Mouse (Mus musculus) adrenal gland, postnatal 14 days (tissue): ENCODE measurements around the gene Gm13889. TPM values are rescaled to one million over a fixed set of nuclear protein-coding genes. Genes with fewer than 3 reads are reported as not detected.

Experiments used
- DNase-seq: peaks from one replicate; pipeline ENCODE4 v3.0.0; 2021; ENCODE audit warnings: mixed read lengths
- long read RNA-seq, 2 experiments: library from polyadenylated mRNA; stranded (forward); transcript quantifications; one replicate each; pipeline ENCODE4 v2.0.0; 2021
- total RNA-seq: library from RNA; stranded (reverse); gene quantifications from 2 replicates; pipeline ENCODE4 v1.2.3, GENCODE M21; 2021

The Gm13889 gene
- total RNA-seq: 29.6 and 43.3 TPM in 2 replicates
- long read RNA-seq, experiment 1, transcript Gm13889-201 (1 exons, 1,386 nt): major isoform, 35 of 35 reads
- long read RNA-seq, experiment 1, partial matches to known transcripts: 0 of 35 reads
- long read RNA-seq, experiment 1, other reads (novel, unspliced or antisense): 0 of 35 reads
- long read RNA-seq, experiment 2, transcript Gm13889-201 (1 exons, 1,386 nt): major isoform, 58 of 58 reads
- long read RNA-seq, experiment 2, partial matches to known transcripts: 0 of 58 reads
- long read RNA-seq, experiment 2, other reads (novel, unspliced or antisense): 0 of 58 reads

DNA sequence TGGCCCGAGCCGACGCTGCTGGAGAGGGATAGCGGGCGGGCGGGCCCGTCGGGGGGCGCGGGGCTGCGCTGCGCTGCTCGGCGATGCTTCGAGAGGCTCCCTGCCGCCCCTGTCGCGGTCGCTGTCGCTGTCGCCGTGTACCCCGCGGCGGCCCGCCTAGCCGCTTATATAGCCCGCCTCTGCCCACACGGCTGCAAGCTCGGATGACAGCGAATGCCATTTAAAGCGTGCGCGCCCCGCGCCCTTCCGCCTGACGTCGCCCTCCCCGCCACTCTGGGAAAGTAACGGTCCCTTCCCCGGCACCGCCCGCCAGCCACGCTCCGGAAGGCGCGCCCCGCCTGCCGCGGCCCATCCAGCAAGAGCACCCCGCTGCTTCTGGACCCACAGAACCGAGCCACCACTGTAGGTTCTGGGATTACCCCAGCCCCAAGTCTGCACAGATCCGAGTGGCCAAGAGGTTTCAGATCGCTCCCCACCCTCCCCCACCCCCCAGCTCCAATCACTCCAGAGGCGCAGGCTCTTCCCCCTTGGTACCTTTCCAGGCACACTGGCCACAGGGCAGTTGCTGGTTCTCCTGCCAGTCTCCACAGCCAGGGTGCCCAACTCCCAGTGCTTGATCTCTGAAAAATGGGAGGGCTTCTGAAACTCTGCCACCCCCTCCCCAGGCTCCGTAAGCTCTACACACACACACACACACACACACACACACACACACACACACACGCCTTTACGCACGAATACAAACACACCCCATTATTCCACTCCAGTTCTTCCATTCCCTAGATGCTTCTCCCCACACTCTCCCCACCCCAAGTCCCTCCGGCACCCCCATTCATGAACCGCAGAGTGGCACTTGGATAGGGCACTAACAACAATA lies at the start of gene Gm13889:
Gene Gm13889, minus strand, starts transcription at position 294 of the 877 bp plus-strand sequence.
- peak; percentile 90 for DNase-seq

DNA sequence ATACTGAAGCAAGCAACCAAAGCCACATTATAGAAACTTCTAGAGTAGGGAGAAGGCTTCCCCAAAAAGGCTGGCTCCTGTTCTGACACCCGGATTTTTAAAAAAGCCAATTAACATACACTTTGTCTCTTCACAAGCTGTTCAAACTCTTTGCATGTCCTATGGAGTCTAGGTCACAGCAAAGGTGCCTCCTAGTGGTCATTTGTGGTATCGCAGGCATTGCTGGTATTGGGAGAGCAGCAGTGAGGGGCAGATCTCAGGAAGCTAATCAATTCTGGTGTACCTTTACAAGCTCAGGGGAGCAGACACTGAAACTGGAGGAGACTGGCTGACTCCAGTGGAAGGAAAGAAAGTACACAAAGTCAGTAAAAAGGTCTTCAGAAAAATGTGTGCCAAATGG lies 45.3 kb upstream of the Gm13889 start:
- peak; percentile 88 for DNase-seq

DNA sequence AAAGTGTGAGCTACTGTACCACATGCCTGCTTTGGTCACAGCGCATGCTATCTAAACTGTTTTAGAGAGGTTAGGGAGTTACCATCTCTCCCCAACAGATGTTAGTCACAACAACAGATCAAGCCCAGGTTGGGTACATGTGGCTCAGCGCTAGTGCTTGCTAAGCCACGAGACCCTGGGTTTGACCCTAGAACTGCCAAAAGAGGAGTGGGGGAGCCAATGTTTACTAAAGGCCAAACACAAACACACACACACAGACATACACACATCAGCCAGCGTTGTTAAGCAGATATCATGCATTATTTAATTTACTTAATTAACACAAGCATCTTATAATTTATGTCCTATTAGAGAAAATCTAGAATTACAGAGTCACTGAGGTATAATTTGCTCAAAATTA lies 44.9 kb upstream of the Gm13889 start:
- no peak for DNase-seq

DNA sequence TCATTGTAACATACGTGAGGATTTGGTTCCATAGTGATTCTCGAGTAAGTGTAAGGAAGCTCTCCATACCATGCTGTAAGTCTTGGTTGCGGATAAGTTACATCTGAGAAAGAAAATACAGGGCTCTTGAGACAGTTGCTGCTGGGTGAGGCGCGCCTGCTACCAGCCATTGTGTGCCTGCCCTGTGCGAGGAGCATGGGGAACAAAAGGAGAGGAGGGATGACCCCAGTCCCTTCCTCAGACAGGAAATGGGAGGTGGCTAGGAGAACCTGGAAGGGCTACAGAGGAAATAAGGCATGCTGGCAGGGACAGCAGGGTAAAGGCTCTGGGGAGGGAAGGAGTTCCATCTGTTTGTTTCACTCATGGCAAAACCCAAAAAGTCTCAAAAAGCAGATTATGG lies 44.4 kb upstream of the Gm13889 start:
- peak; percentile 30 for DNase-seq

DNA sequence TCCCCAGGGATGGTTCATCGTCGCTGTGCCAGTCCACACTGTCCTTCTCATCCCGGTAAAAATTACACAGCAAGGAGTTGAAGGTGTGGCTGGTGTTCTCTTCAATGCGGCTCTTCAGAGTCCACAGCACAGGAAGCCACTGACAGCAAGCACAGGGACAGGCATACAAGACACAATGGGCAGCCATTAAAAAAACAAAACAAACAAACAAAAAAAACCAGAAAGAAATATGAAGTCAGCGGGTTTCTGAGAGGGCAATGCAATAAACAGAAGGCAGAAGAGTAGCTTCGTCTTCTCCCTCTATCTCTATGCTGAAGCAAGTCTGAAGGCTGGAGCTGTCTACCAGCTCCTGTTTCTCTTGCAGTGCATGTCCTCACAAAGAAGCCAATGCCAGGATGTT lies 39.3 kb upstream of the Gm13889 start, which contains the start of gene Gm27027:
Gene Gm27027, minus strand, starts transcription at position 101 of the 400 bp plus-strand sequence.
- no peak for DNase-seq

DNA sequence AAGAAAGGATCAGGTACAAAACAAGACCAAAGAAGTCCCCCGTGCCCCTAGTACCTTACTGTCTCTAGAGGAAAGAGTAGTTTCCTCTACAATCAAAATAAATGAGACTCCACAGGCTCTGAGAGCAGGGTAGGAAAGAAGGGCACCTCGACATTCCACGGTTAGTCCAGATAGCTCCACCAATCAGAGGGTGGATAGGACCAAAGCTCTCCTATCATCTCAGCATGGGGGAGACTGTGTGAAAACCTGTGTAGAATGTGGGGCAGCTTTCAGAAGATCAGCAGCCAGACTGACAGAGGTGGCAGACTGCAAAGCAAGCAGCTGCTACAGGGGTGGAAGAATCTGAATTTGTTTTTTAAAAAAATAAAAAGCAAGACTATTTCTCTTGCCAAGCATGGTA lies 35.8 kb upstream of the Gm13889 start:
- no peak for DNase-seq

DNA sequence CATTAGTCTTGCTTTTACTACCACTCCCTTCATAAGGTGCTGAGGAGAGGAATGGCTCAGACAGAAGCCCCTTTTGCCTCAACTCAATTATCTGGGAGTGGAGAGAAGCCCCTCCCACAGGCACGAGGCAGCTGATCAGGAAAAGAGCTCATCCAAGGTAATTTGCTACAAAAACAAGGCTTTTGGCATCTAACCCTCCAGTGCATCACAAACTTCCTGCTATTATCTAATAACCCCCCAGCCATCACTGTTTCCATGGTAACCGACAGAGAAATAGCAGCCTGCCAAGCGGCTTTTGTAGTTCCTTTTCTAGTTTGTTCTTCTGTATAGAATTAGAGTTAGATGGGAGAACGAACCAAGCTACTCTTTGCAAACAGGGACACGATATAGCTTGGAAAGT lies 35.3 kb upstream of the Gm13889 start:
- peak; percentile 29 for DNase-seq

DNA sequence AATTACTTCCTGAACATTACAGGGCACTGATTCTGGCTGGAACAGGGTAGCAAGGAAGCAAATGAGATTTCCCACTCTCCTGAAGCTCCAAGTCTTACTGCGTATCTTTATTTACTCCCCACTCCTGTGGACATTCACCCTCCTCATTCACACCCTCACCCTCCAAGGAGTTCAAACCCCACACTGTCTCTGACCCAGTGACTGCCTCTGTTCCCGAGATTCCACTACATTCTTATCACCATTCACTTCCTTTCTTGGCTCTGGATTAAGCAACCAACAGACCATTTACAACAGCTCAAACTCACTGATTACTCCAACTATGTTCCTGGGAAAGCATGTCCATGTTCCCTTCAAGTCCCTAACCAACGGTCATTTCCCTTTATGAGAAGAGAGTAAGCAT lies 34.3 kb upstream of the Gm13889 start:
- no peak for DNase-seq

DNA sequence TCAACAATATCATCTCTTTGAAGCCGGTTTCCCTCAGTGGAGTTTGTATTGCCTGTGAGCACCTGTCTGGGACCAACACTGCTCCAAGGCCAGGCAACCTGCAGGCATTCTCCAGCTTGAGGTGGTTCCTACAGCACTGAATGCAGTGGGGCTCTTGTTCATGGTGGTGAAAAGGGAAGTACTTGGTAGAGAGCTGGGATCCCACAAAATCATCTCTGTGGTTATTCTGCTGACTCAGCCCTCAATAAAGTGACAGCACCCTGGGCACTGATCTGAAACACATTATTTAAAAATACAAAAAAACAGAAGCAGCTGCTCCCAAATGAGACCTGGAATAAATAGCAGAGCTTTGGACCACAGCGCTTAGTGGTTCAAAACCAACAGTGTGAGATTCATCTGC lies 31.4 kb upstream of the Gm13889 start:
- no peak for DNase-seq

DNA sequence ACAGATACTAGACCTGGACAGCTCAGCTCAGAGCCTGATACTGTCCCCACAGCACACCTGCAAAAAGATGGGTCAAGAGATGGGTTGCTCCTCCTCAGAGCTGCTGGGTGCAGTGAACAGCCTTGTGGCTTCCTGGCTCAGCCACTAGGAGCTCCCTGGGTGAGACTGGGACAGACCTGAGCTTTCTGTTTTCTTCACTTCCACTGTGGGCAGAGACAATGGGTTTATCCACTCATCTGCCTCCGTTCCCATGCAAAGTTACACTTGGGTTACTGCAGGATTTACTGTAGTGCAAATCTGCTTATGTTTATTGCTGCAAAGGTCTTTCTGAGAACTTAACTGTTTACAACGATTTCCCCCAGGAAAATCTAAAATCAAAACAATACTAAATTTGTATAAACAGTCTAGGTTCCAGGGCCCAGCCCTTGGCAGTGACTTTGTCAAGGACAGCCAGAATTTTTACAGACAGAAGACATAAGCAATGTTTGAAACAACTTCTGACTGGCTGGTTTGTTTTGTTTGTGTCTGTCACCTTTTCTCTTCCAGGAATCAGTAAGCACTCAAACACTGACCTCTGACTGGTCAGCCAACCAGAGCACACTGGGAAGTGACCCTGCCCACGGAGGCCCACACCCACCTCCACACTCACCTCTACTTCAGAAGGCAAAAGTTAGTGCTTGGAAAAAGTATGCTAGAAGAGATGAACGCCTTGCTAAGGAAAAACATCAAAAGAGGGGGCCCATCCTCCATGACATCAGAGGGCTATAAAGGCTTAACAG lies 25.6 kb upstream of the Gm13889 start:
- DNase-seq: no peak

DNA sequence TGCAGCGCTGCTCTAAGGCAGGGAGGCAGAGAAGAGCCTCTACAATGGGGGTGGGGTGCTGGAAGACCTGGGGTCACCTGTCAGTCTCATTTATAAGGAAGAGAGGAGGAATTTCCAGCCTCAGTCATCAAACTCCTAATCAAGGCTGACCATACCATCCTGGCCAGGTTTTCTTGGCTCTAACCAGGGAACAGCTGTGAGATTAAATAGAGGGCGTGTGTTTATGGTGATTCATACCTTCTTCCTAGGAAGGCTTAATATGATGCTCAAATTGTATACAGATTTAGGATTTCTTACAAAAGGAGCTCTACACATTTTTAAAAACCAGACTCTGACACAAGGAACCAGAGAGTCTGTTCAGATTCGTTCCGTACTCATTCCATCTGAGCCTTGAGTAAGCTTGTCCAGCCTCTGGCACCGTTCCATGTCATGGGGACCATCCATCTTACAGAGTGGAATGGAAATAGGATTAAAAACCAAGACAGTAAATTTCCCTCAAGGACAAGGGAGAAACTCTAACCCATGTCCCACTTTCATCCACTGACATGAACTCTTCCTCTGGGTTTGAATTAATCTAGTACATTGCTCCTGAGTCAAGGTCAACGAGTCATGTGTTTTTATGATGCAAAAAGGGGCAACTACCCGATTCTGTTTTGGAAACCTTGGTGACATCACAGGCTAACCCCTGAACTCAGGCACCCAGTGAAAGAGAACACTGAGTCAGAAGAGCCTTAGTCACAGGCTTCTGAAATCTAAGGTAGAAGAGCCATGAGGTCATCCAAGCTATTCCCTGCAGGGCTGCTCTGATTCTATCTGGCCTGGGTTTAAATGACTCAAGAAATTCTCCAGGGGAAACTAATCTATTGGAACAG lies 22.5 kb upstream of the Gm13889 start:
- peak; percentile 76 for DNase-seq

DNA sequence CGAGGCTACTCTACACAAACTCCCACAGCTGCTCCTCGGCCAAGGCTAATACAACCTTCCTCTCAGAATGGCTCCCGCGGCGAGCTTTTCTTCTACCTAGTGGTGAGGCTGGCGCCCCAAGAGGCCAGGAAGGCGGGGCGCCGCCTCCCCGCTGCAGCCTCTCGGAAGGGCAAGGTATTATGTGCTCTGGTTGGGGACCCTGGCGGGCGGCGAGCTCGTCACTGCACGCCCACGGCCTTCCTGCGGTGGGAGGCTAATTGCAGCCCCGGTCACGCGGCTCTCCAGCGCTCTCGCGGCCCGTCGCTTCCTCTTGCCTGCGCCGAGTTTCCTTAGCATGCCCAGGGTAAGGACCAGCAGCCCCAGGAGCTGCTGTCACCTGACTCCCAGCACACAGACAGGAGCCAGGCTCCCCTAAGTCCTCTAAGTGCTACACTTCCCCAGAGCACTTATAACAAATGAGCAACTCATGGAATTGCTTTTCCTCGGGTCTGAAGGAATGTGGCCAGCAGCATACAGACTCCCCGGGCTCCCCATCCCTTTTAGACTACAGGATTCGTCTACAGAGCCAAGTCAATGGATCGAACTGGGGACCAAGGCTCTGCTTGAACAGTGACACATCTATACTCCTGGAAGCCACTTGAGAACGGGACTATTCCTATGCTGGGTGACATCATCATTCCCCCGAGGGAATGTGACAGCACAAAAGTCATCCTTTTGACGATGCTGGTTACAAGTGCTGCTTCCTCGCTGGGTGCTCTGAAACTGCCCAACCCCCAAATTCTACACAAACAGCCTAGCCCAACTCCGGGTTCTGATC lies 19.6 kb upstream of the Gm13889 start:
- peak; percentile 75 for DNase-seq

DNA sequence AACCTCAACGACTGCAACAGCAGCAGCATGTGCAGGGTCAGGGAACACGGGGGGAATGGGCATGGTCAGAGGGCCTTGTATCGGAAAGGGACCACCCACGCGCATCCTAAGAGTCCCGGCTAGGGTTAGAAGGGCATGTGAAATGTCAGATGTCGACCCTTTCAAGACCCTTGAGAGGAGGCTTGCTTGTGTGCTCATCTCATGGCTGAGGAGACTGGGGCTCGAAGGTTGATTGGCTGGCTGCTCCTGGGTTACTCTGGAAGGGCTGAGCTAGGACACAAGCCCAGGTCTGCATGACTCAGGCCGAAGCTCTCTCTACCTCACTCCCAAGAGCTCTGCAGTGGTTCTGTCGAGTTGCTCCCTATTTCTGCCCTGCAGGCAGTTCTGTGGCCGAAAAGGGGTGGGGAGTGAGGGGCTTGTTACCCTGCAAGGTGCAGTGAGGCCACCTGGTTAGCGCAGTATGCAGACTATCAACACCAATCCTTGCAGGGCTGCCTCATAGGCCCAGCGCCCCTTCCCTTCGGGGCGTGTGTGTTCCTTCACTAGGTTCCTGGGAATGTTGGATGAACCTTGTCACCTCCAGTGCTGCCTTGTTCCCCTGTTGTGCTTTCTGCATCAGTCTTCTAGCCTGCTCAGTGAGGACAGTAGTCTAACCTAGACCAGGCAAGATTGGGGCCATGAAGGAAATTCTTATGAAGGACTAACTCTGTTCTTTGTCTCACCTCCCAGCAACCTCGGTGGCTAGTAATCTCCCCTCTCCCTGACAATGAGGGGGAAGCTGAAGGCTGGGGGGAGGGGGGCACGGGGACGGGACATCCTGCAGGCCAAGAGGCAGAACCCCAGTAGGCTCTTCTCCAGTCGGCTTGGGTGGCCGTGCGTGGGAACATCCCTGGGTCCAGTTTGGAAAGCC lies 18.8 kb upstream of the Gm13889 start:
- DNase-seq: no peak

DNA sequence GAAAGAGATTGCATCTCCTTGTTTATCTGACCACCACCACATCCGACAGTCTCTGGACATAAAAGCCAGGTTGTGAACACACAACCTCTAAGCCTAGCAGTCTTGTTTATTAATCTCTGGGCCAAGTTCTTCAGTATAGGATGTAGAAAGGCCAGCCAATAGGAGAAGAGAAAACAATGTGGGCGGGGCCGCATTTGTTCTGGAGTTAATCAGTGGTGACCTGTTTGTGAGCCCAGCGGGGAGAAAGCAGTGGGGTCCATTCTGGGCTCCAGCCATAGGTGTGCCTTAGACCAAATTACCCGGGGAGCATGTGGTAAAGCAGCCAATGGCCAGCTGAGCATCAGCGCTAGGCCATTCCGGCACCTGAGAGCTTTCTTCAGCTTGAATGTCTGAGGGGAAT lies 18.0 kb upstream of the Gm13889 start:
- no peak for DNase-seq

DNA sequence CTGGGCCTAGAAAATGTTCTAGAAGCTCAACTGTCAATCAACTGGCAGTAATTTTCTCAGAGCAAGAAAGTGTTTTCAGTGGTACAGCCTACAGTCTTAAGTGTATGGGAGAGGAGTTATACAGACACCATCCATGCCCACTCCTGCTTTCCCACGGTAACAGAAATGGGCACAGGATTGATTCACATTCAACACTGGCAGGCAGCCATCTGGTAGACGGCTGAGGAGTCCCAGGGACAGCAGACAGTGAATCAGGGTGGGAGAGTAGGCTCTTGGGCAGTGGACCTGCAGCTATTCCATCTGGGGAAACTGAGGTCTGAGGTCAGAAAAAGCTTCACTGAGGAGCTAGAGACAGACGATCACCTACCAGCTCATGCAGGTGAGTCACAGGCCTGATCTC lies 14.6 kb upstream of the Gm13889 start:
- DNase-seq: no peak

DNA sequence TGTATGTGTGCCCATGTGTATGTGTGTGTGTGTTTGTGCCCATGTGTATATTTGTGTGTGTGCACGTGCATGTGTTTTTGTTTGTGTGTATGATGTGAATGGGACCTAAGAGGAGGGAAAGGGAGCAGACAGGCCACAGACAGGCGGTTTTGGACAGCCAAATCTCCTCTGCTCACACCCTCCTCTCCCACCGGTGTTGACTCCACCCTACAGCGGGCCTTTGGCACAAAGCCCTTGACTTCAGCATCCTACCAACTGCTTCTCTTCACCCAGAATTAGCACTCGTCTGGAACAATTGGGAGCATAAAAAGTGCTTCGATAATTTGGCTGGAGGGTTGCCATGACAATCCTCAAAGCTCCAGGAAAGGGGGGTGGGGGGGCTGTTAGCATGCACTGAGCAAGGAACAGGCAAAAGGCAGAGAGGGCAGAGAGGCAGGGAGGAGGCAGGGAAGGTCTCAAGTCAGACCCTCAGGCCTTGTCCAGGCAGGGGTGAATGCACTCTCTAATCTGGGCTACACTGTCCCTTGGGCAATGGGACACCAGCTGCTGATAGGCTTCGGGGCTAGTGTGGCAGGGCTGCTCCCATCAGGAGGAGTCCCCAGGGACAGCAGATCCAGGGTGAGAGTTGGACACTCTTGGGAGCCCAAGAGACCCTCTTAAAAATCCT lies 7.6 kb upstream of the Gm13889 start:
- no peak for DNase-seq

DNA sequence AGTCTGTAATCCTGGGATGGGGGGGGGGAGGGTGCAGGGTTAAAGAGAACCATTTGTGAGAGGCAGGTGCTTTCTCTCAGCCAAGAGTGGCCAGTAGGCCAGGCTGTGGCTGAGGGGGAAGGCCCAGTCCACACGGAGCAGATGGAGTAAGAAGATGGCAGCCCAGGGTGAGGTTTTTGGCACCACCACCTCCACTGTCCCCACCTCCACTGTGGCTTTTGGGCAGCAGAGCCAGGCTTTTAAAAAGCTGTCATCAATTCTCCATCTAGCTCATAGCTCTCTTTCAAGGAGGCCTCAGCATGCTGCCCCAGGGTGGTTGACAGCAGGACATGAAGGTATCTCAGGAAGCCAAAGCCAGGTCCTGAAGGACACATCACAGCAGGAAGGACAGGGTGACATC lies 6.8 kb upstream of the Gm13889 start:
- no peak for DNase-seq

DNA sequence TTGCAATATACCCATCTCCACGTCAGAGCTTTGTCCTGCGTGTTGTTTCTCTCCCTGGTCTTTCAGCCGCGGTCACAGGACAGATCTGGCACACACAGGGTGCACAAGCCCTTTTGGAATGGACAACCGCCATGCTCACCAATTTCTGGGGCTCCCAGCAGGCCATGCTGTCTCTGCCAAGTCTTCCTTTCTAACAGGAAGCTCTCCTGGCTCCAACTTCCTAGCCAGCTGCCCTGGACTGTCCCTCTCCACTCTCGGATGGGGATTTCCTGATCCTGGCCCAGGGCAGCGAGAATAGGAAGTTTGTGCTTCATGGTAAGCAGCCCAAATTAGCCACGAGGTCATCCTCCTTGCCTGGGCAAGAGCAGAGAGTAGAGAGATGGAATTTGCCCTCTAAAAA lies 4.7 kb upstream of the Gm13889 start:
- DNase-seq: peak; percentile 35

DNA sequence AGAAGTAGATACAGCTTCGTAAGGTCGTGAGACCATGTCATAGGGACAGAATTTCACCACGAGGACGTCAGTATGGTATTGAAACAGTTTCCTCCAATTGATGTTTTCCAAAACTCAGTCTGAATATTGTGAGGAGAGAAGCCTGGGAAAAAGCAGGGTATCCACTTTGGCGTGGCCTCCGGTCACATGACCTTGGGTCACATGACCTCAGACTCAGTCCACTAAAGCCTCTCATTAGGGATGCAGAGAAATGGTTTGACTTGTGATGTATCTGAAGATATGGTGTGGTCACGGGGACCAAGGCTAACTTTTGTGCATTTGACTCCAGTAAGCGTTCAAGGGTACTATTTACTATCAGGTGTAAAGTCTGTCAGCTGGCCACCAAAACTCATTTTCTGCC lies 2.3 kb upstream of the Gm13889 start:
- no peak for DNase-seq
